Mouse (Mus musculus): ENCODE measurements at regions not wholly inside any gene's neighbourhood (a gene's known extent, or its start where the extent isn't known, plus 50 kb on each side); places are given as distances from the start of the nearest gene placed in this dataset.
"Not testable (repeated sequence)": the region's sequence is repeated elsewhere in the genome, so short reads cannot be mapped to it uniquely, and the experiment has no call there.

- H3K36me3 ChIP-seq: no peaks in the 10 kb centered on the region
- DNase-seq (ENCODE audit: low spot score): no peak
- H3K27ac ChIP-seq: no peak overlapping the region
- WGBS: 69% methylated on average over 17 of the region's 17 CpGs
- H3K4me3 ChIP-seq: no peak overlapping the region
- H3K4me1 ChIP-seq: peaks cover 14% of the 10 kb centered on the region
- no peaks in the 10 kb centered on the region for H3K9me3 ChIP-seq
- H3K27me3 ChIP-seq (ENCODE audit: insufficient read depth, poor library complexity, severe bottlenecking): 0 out of 2 replicates have a peak, but pooled peaks cover 1% of the 10 kb centered on the region
These were observed 350.5 kb upstream of the Zfp703 start for GRCm38 (mm10) chr8:26626651-26627077.

DNA sequence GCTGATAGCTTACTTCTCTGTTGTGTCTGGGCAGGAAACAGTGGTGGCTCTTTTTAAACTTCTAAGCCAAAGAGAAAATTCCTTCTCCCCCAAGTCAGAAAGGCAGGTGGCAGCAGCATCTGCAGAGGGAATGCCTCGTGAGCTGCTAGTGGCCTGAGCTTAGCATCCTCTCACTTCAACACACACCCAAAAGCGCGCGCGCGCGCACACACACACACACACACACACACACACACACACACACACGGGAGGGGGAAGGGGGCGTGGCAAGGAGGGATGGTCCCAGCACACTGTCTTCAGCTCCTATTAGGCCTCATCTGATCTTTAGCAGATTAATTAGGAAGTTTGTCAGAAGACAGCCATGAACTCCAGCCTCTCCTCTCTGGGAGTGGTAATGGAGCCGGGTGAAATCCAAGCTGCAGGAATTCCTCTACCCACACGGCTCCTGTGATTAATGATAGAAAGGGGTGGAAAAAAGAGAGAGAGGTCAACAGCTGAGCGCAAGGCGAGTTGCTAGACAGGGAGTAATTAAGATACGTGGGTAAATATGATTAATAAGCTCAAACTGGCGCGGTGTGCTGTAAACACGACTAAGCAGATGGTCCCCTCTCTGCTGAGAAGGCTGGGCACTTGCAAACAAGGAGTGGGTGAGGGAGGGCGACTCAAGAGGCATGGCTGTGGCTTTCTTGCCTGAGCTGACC, 349.8 kb upstream of the Zfp703 start:
- Histone ChIP-seq H3K27me3 (ENCODE audit: insufficient read depth, poor library complexity, severe bottlenecking) (no peaks in the 10 kb centered on the region), H3K36me3 (no peaks in the 10 kb centered on the region), H3K4me1 (peaks cover 14% of the 10 kb centered on the region), H3K9me3 (no peaks in the 10 kb centered on the region), H3K4me3 (no peak overlapping the region), H3K27ac (no peak overlapping the region)
- WGBS: 65% methylated on average over 18 of the region's 18 CpGs
- DNase-seq (ENCODE audit: low spot score): no peak

DNA sequence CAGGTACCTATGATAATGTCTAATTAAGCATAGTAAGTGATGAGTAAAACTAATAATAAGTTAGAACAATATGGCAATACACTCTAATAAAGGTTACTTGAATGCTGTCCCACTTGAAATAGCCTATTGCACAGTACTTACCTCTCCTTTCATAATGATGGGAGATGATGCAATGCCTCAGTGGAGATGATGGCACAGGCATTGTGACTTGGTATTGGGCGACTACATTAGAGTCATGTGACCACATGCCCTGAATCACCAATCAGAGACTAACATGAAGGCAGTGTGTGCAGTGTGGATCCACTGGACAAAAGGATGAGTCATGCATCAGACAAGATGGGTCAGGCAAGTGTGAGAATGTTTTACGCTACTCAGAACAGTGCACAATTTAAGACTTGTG, 346.6 kb upstream of the Zfp703 start:
- Histone ChIP-seq H3K27me3 (ENCODE audit: insufficient read depth, poor library complexity, severe bottlenecking) (peaks cover 13% of the 10 kb centered on the region; the same call in 1 of the 2 replicates), H3K36me3 (no peaks in the 10 kb centered on the region), H3K4me3 (no peak overlapping the region), H3K27ac (no peak overlapping the region), H3K4me1 (peaks cover 8% of the 10 kb centered on the region; the same call in 1 of the 2 replicates), H3K9me3 (no peaks in the 10 kb centered on the region)
- WGBS: 85% methylated on average over 2 of the region's 2 CpGs
- no peak for DNase-seq (ENCODE audit: low spot score)

GRCm38 (mm10) chr8:26635701-26636100, 341.4 kb upstream of the Zfp703 start:
- Histone ChIP-seq H3K4me1 (no peaks in the 10 kb centered on the region), H3K27me3 (ENCODE audit: insufficient read depth, poor library complexity, severe bottlenecking) (peaks cover 26% of the 10 kb centered on the region), H3K4me3 (no peak overlapping the region), H3K9me3 (no peaks in the 10 kb centered on the region), H3K27ac (no peak overlapping the region), H3K36me3 (no peaks in the 10 kb centered on the region)
- 80% methylated on average over 1 of the region's 1 CpGs for WGBS
- no peak for DNase-seq (ENCODE audit: low spot score)

- H3K4me1 ChIP-seq; H3K36me3 ChIP-seq; H3K9me3 ChIP-seq; DNase-seq (ENCODE audit: low spot score); H3K4me3 ChIP-seq; H3K27ac ChIP-seq: not testable (repeated sequence)
- H3K27me3 ChIP-seq (ENCODE audit: insufficient read depth, poor library complexity, severe bottlenecking): peaks cover 13% of the 10 kb centered on the region; the same call in 1 of the 2 replicates
- 73% methylated on average over 7 of the region's 7 CpGs for WGBS
These were observed 331.8 kb upstream of the Zfp703 start for GRCm38 (mm10) chr8:26645375-26645774.

DNA sequence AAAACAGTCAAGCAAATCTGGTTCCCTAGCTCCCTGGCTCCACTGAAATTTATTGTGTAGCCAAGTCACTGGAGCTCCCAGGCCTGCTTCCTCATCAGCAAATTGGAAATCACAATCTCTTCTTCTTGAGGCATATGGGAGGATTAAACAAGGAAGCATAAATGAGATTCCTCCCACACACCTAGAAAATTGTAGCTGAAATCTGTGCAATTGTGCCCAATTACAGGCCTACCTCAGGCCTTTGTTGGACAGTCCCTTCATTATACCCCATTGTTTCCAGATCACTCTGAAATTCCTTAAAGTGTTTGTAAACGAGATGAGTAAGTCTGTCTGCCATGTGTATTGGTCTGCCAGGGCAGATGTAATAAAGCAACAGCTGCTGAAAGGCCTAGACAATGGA, 326.8 kb upstream of the Zfp703 start:
- Histone ChIP-seq H3K27ac (no peak overlapping the region), H3K27me3 (ENCODE audit: insufficient read depth, poor library complexity, severe bottlenecking) (peaks cover 26% of the 10 kb centered on the region), H3K9me3 (no peaks in the 10 kb centered on the region), H3K4me3 (no peak overlapping the region), H3K36me3 (no peaks in the 10 kb centered on the region), H3K4me1 (no peaks in the 10 kb centered on the region)
- no peak for DNase-seq (ENCODE audit: low spot score)
- 55% methylated on average over 1 of the region's 1 CpGs for WGBS

DNA sequence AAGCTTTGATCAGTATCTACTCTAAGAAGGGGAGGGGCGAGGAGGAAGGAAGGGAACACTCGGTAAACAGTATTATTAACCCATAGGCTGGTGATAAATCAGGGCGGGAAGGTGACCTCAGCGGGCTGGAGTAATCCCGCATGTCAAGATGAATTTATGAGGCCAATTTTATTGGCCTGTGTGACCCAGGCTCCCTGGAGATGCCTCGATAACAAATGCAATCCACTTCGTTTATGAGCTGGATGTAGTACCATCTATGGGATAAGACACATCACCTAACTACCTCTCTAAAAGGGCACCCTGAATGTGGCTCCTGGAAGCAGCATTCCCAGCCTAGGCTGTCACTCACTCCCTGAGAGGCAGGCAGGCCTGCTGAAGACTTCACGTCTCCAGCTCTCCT, 321.2 kb upstream of the Zfp703 start:
- 0 out of 2 replicates have a peak, but pooled peaks cover 5% of the 10 kb centered on the region for H3K4me1 ChIP-seq
- WGBS: 67% methylated on average over 8 of the region's 8 CpGs
- H3K4me3 ChIP-seq: no peak overlapping the region
- no peaks in the 10 kb centered on the region for H3K9me3 ChIP-seq
- no peak for DNase-seq (ENCODE audit: low spot score)
- H3K27me3 ChIP-seq (ENCODE audit: insufficient read depth, poor library complexity, severe bottlenecking): peaks cover 13% of the 10 kb centered on the region
- H3K36me3 ChIP-seq: no peaks in the 10 kb centered on the region
- no peak overlapping the region for H3K27ac ChIP-seq

DNA sequence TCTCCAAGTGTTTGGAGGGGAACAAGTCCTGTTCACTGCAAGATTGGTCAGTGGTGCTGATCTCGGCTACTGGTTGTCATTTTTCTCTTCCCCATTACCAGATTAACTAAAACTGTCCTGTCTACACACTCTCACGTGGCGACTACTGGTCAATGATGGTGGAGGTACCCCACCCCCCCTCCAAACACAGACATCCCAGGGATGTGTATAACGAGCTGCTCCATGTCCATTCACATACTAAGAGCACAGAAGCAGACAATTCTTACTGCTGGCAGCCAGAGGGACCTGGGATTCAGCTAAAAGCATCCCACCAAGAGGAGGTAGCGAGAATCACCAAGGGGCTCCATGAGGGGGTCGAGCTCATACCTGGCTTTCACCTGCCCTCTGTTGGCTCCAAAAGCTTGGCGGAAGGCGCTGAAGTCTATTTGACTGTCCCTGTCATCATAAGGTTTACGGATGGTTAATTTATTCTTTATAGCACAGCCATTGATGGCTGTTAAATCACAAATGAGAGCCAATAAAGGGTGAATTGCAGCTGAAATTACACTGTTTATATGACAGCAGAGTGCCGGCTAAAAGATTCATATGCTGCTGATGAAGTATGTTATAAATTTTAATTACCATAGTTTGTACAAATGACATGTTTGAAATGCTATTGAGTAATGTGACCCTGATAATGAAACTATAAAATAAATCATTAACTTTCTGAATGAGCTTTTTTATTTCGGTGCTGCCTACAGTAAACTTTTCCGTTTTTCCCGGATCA, 320.6 kb upstream of the Zfp703 start:
- H3K27me3 ChIP-seq (ENCODE audit: insufficient read depth, poor library complexity, severe bottlenecking): peaks cover 13% of the 10 kb centered on the region
- 80% methylated on average over 13 of the region's 13 CpGs for WGBS
- no peak overlapping the region for H3K4me3 ChIP-seq
- H3K9me3 ChIP-seq: no peaks in the 10 kb centered on the region
- no peak for DNase-seq (ENCODE audit: low spot score)
- no peak overlapping the region for H3K27ac ChIP-seq
- H3K36me3 ChIP-seq: no peaks in the 10 kb centered on the region
- H3K4me1 ChIP-seq: 0 out of 2 replicates have a peak, but pooled peaks cover 5% of the 10 kb centered on the region

DNA sequence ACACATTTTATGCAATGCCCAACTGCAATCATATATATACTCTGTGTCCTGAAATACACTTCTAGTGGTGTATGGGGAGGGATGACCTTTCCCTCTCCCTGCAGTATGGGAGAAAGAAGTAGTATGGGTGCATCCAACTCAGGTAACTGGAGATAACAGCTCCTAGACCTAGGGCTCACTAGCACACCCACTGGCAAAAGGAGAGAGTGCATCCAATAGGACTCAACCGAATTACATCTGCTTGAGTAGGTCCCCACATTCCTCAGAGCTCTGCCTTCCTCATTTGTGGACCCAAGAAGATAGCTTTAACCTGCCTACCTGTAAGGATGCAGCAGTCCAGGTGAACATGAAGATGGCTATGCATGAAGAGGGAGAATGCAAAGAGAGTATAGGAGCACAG, 317.7 kb upstream of the Zfp703 start:
- DNase-seq (ENCODE audit: low spot score): no peak
- H3K4me1 ChIP-seq: 0 out of 2 replicates have a peak, but pooled peaks cover 5% of the 10 kb centered on the region
- H3K4me3 ChIP-seq: no peak overlapping the region
- H3K27ac ChIP-seq: no peak overlapping the region
- no peaks in the 10 kb centered on the region for H3K36me3 ChIP-seq
- 28% methylated on average over 1 of the region's 1 CpGs for WGBS
- no peaks in the 10 kb centered on the region for H3K9me3 ChIP-seq
- peaks cover 1% of the 10 kb centered on the region; the same call in 1 of the 2 replicates for H3K27me3 ChIP-seq (ENCODE audit: insufficient read depth, poor library complexity, severe bottlenecking)

- Histone ChIP-seq H3K9me3 (no peaks in the 10 kb centered on the region), H3K4me1 (peaks cover 16% of the 10 kb centered on the region), H3K4me3 (no peak overlapping the region), H3K27ac (no peak overlapping the region), H3K36me3 (no peaks in the 10 kb centered on the region), H3K27me3 (ENCODE audit: insufficient read depth, poor library complexity, severe bottlenecking) (peaks cover 6% of the 10 kb centered on the region; the same call in 1 of the 2 replicates)
- WGBS: 61% methylated on average over 3 of the region's 3 CpGs
- DNase-seq (ENCODE audit: low spot score): no peak
These were observed 307.6 kb upstream of the Zfp703 start for GRCm38 (mm10) chr8:26669541-26669940.

DNA sequence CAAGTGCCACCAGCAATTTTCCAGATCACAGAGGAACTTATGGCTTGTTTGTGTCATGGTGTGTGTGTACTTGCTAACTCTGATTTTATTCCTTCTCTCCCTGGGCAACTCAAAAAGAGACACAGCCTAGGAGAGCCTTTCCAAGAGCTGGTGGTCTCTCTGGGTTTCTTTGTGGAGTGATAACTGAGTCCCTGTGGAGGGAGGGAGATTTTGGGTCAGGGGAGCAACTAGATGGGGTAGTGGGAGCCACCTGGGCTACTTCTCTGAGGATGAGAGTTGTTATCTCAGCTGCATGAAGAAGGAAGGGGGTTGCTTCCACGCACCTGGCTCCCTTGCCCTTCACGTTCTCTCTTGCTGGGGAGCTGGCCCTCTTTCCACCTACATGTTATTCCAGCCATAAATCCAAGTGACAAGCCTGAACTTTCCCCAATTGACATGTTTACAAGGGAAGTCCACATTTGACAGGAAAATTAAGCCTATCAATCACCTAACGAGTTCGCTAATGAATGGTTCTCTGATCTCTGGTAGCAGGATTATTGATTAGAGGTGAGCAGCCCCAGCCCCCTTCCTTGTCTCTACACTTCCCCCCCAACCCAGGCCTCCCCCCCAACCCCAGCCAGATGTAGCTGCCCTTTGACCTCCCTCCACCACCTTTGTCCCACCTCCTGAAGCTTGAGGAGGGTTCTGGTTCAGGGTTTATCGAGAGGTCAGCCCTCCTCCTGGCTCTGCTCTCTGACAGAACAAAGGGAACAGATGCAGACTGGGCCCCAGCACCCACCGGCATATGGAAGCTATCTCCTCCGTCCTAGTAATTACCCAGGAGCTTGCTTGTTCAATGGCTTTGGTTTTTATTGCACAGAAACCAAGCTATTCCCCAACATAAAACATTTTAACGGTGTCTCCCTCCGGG, 304.4 kb upstream of the Zfp703 start:
- no peak for DNase-seq (ENCODE audit: low spot score)
- H3K4me1 ChIP-seq: peaks cover 16% of the 10 kb centered on the region
- 38% methylated on average over 9 of the region's 9 CpGs for WGBS
- 0 out of 2 replicates have a peak overlapping the region, but pooled peaks have one; percentile 12 for H3K27ac ChIP-seq
- H3K27me3 ChIP-seq (ENCODE audit: insufficient read depth, poor library complexity, severe bottlenecking): peaks cover 9% of the 10 kb centered on the region; the same call in 1 of the 2 replicates
- H3K4me3 ChIP-seq: no peak overlapping the region
- H3K9me3 ChIP-seq: no peaks in the 10 kb centered on the region
- no peaks in the 10 kb centered on the region for H3K36me3 ChIP-seq

DNA sequence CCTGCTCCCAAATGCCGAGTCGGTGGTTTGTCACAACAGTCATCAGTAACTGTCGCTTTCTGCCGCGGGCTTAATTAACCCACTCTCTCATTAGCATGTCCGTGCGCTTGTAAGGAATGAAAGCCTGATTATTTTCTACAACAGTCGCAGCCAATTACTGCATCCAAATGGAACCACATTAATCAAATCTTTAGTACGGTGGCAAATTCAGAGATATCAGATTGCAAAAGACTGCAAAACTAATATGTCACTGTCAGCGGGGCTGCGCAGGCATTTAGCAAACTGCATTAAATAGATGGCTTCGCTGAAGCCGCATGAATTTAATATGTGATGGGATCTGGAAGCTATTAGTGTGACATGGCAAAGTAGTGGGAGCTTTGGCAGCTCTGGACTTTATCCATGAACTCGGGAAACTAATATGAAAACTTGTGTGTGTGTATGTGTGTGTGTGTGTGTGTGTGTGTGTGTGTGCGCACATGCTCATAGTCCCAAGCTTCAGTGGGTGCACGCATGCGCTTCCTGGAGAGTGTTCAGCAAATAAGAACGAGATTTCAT, 299.5 kb upstream of the Zfp703 start:
- H3K36me3 ChIP-seq: no peaks in the 10 kb centered on the region
- peaks cover 9% of the 10 kb centered on the region; the same call in 1 of the 2 replicates for H3K27me3 ChIP-seq (ENCODE audit: insufficient read depth, poor library complexity, severe bottlenecking)
- no peak overlapping the region for H3K4me3 ChIP-seq
- no peaks in the 10 kb centered on the region for H3K9me3 ChIP-seq
- peaks cover 14% of the 10 kb centered on the region for H3K4me1 ChIP-seq
- no peak overlapping the region for H3K27ac ChIP-seq
- no peak for DNase-seq (ENCODE audit: low spot score)
- 74% methylated on average over 18 of the region's 18 CpGs for WGBS

Measured in heart, embryonic 10.5 days (tissue).